Mouse (Mus musculus): ENCODE measurements around the gene Wscd1.

Gene Wscd1

GRCm38 (mm10) chr11:71749671-71750070 lies at the start of gene Wscd1:
Wscd1 (plus strand) TSS chr11:71749920.
- no peak for DNase-seq

- no peak for DNase-seq
These were observed 21.7 kb upstream of the Wscd1 start for GRCm38 (mm10) chr11:71728066-71728465.

DNA sequence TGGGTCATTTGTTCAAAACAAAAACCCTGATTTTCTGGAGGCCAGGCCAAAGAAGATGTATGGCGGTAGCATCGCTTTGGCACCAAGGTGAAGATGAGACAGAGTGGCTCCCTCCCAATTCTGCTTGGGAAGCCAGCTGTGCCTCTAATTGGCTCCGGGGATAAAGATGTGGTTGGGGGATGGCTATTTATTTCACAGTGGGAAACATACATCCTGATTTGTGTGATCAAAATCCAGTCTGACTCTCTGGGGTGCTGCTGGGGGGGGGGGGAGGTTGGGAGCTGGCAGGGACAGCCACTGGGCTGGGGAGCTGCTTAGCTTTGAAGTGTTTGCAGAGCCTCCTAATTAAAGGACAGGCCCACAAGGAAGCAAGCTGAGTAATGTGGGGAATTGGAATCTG lies 20.4 kb upstream of the Wscd1 start:
- no peak for DNase-seq

DNA sequence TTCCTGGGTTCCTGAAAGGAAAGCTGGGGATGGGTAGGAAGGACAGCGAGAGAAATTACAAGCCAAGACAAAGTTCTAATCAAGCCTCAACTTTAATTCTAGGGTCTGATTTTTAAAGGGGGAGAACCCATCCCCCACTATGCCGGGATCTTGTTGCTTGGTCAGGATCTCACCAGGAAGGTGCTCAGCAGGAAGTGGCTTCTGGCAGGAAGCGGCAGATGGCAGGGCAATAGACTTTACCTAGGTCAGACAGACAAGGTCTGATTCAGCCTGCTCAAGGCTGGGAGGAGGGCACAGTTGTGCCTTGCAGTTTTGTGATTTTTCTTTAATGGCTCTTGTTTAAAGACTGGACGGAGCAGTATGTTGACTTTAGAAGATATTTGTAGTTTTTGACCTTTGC lies 15.9 kb upstream of the Wscd1 start:
- no peak for DNase-seq

- DNase-seq = peak; percentile 21 to 24
These were observed 12.6 kb upstream of the Wscd1 start for GRCm38 (mm10) chr11:71737106-71737505.

DNA sequence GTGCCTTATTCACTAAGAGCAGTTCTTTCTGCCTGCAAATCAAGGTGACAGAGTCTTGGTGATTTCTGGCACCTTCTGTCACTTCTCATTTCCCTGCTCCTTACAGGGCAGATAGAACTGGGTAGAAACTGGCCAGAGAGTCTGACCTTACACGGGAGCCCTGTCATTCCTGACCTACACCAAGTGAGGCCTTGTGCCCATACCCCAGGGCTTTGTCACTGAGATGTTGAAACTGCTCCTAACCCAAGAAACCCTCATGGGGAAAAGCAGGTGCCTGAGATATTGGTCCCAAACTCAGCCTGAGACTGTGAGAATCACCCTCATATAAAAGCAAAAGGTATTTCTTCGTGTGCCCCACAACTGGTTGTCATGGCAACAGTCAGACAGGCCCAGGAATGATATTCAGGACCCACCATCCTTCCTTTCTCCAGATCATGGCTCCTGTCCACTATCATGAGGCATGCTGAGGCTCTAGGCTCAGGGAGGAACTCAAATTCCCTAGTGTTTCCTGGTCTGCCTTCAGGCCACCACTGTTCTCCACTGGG lies 11.1 kb upstream of the Wscd1 start:
- no peak for DNase-seq

- no peak for DNase-seq
These were observed 3.8 kb upstream of the Wscd1 start for GRCm38 (mm10) chr11:71745875-71746274.

DNA sequence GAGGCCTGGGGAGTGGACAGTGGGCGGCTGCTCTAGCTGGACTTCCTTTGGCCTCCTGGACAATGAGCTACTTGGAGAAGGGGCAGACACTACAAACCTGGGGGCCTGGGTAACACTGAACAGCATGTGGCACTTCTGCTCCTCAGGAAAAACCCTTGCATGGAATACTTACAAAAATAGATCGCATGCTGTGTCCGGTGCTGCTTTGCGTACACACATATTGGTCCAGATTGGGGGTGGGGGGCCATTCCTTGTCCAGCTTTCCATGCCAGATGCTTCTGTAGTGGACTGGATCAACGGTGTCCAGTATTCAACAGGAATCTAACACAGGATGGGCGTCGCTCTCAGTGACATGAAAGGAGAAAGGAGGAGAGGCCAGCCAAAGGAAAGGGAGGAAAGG lies 2.0 kb upstream of the Wscd1 start:
- DNase-seq = peak; percentile 41 to 70

GRCm38 (mm10) chr11:71750534-71751173 lies 934 bp downstream of the Wscd1 start:
- DNase-seq = peak; percentile 47 to 61

- peak; percentile 26 to 39 for DNase-seq
These were observed 1.5 kb downstream of the Wscd1 start for GRCm38 (mm10) chr11:71751174-71751611.

GRCm38 (mm10) chr11:71751689-71752088 lies 2.0 kb downstream of the Wscd1 start:
- DNase-seq = no peak

- no peak for DNase-seq
These were observed 2.9 kb downstream of the Wscd1 start for GRCm38 (mm10) chr11:71752626-71753025.

- no peak for DNase-seq
These were observed 5.4 kb downstream of the Wscd1 start for GRCm38 (mm10) chr11:71755115-71755514.

DNA sequence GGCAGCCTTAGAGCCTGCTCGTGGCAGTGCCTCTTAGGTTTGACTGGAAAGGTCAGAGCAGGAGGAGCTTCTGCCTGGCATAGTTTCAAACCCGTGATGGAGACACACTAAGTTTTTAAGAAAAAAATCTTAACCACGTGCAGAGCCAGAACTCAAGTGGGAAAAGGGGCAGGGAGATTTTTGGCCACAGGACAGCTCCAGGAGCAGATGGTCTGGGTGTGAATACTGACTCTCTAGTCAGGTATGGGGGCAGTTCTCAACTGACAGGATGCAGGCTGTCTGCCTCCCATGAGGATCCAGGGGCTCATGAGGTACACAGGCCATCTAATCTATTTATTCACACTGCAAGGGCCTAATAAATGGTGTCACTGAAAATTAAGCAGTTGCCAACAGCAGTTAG lies 6.6 kb downstream of the Wscd1 start:
- DNase-seq = no peak

DNA sequence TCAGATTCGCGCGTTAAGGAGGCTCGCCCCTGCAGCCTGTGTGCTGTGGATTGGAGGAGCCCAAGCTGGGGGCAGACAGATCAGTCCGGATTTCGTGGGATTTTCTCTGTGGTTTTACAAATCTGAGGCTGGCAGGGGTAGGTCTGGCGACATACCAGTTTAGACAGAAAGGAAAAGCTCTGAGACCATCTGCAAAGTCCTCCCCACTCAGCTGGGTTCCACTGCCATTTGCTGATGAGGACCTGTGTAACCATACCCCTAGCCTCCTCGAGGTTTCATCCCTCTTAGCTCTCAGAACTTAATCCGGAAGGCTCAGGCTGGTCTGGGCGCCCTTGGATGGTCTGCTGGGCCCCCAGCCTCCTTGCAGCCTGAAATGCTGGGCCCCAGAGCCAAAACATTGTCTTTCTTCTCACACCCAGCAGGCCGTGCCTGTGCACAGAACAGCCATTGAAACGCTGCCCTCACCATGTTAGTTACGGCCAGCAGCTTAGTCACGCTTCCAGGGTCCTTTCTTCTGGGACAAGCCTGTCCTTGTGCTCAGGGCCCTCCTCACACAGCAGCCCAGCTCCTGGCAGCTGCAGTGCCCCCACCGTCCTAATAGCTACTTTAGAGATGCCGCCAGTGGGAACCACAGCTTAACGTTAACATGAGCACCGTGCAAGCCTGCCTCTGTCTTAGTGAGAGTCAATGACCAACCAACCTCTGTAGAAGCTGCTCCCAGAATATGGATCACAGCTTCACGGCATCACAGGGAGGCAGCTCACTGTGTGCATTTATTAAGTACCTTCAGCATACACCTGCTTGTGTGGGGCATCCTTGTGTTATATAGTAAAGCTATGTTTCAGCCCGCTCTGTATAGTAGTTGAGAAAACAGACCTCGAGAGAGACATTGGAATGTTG lies 8.7 kb downstream of the Wscd1 start:
- DNase-seq = no peak

DNA sequence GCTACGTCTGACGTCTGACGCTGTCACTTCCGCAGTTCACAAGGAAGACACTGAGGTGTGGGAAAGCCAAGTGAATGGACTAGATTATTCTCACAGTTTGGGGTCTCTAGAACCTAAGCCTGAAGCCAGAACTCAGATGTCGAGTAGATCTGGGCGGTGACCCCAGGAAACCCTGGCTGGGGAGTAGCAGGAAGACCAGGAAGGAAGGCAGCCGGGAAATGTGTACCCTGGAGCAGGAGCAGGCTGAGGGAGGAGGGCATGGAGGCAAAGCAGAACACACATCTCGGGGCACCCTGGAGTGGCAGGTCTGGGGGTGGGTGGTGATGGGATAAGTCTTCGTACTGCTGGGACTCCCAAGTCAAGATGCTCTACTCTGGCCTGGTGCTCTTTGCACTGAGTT lies 11.3 kb downstream of the Wscd1 start:
- peak; percentile 16 to 32 for DNase-seq

GRCm38 (mm10) chr11:71763154-71763553 lies 13.4 kb downstream of the Wscd1 start:
- DNase-seq = no peak

GRCm38 (mm10) chr11:71763651-71764275 lies 14.0 kb downstream of the Wscd1 start:
- DNase-seq = no peak

- DNase-seq = no peak
These were observed 15.0 kb downstream of the Wscd1 start for GRCm38 (mm10) chr11:71764743-71765142.

DNA sequence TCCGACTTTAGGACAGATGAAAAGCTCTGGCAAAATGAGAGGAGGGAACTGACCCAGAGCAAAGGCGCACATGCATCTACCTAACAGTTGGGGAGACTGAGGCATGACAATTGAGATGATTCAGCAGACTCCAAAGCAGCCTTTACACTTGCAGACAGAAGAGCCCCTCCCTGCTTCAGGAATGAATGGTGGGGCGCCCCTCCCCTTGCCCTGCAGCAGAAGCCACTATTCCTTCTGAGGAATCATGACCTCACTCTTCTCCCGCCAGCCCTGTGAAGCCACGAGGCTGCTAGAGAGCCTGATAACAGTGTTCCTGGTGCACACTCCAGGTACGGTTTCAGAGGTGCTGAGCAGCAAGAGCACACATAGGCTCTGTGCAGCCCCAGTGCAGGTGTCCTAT lies 15.6 kb downstream of the Wscd1 start:
- no peak for DNase-seq

DNA sequence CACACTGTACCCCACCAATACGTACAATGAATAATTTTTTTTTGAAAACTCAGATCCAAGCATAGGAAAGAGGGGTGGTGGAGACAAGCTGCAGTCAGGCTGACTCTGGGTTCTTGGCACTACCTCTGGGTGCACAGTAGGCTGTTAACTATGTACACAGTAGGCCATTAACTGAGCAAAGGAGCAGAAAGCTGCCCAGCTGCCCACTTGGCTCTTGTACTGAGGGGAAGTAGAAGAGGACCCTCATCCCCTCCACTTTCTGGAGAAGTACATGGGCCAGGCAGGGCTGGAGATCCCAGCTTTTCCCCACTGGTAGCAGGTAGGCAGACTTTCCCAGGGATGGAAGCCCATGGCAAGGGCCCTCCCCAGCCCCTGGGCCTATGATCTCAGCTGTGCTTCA lies 16.7 kb downstream of the Wscd1 start:
- no peak for DNase-seq

DNA sequence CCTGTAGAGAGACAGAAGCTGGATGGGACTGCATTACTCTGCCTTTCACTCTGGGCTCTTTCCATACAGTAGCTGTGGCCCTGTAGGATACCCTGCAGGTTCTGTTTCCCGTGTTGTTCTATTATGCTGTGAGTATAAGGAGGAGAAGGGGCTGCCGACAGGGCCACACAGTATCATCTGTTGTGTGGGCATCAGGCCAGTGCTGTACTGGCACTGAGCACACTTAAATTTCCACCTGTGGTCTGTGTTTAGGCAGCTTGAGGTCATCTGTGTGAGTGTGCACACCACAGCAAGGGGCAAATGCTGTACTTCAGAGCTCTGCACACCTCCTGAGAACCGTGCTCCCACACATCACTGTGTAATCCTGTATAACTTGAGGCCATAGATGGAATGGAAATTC lies 18.0 kb downstream of the Wscd1 start:
- DNase-seq = no peak

GRCm38 (mm10) chr11:71769744-71770143 lies 20.0 kb downstream of the Wscd1 start:
- no peak for DNase-seq

DNA sequence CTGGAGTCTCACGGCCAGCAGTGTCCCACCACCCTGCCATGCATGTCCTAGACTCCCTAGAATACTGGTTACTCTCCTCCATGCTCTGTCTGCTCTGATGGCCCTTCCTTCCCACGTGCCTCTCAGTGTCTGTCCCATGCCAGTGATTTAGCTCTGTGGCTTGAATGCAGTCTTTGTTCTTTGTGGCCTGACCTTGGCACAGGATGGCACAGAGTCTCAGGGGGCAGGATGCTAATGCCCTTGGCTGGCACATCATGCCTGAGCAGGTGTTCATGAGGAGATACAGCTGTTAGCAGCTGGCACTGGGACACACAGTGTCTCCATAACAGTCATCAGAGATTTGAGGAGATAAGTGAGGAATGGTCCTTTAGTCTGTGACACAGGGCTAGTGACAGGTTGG lies 20.8 kb downstream of the Wscd1 start:
- no peak for DNase-seq
